Mouse (Mus musculus) neural tube, embryonic 11.5 days (tissue): ENCODE results near the gene Ganc. TPM values are rescaled to one million over a fixed set of nuclear protein-coding genes. Genes with fewer than 3 reads are reported as not detected.

Experiments
- ATAC-seq: fragments of 200-750 bp; cut with Nextera tagmentation; 2 replicates; pipeline ENCODE4 v1.8.0; 2017; ENCODE audit warnings: moderate number of reproducible peaks, mild to moderate bottlenecking, moderate TSS enrichment, moderate library complexity; ENCODE audit not compliant: insufficient read depth, low FRiP score, low TSS enrichment
- DNase-seq: peaks from one replicate; pipeline ENCODE4 v3.0.0-alpha.2; 2015; ENCODE audit warnings: low spot score
- H3K27ac ChIP-seq: fragments of 300-500 bp; sonication (generic); 2 replicates; pipeline ENCODE4 v1.5.1; 2014; ENCODE audit warnings: low read depth, mild to moderate bottlenecking, low read length
- H3K27me3 ChIP-seq: fragments of 300-500 bp; sonication (generic); 2 replicates; pipeline ENCODE4 v1.6.1; 2014; ENCODE audit warnings: mild to moderate bottlenecking, low read length, mixed read lengths; ENCODE audit not compliant: control insufficient read depth, insufficient read depth
- H3K36me3 ChIP-seq: fragments of 300-500 bp; sonication (generic); 2 replicates; pipeline ENCODE4 v1.6.1; 2014; ENCODE audit warnings: mild to moderate bottlenecking, low read length, moderate library complexity, mixed read lengths; ENCODE audit not compliant: control insufficient read depth, insufficient read depth
- H3K4me1 ChIP-seq: fragments of 300-500 bp; sonication (generic); 2 replicates; pipeline ENCODE4 v1.6.1; 2014; ENCODE audit warnings: low read length, mixed read lengths; ENCODE audit not compliant: control insufficient read depth, insufficient read depth
- H3K4me2 ChIP-seq: fragments of 300-500 bp; sonication (generic); 2 replicates; pipeline ENCODE4 v1.6.1; 2014; ENCODE audit warnings: low read depth, mild to moderate bottlenecking, moderate library complexity
- H3K4me3 ChIP-seq: fragments of 300-500 bp; sonication (generic); 2 replicates; pipeline ENCODE4 v1.5.1; 2014; ENCODE audit warnings: low read depth, low read length
- H3K9ac ChIP-seq: fragments of 300-500 bp; sonication (generic); 2 replicates; pipeline ENCODE4 v1.6.1; 2014; ENCODE audit warnings: mild to moderate bottlenecking, low read length
- H3K9me3 ChIP-seq: fragments of 300-500 bp; sonication (generic); 2 replicates; pipeline ENCODE4 v1.6.1; 2016; ENCODE audit warnings: low read length; ENCODE audit not compliant: control insufficient read depth
- WGBS: fragments of 180-500 bp; shearing (Covaris S2); extraction: QIAGEN DNeasy Blood & Tissue Kit; methylation state at CpG from one replicate; pipeline ENCODE4 v1.1.7; 2014; 5-methylcytosine and 5-hydroxymethylcytosine counted together
- polyA plus RNA-seq: library from polyadenylated mRNA; unstranded; fragments of >200 nt; fragmentation: Nextera tagmentation; extraction: Ambion mirVana; gene quantifications from 2 replicates; pipeline ENCODE4 v1.2.1, GENCODE M21; 2014

Gene Ganc
- polyA plus RNA-seq: 7.4 and 7.7 TPM in 2 replicates

DNA sequence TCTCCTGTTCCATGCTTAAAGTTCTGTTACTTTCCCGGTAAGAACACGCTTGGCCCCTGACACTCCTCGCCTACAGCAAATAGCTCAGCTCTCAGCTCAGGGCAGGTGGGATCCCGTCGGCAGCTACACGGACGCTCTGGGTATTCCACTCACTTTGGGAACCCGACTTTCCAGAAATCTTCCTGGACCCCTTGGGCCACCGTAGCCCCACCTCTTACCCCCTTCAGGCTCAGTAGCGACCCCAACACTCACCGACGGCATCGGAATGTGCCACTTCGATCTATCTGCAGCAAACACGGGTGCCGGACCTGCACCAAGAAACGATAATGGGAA lies at the start of gene Ganc:
Gene Ganc, plus strand, starts transcription at position 244 of the 333 bp plus-strand sequence.
- H3K27ac ChIP-seq: peak within 1 kb of the TSS; percentile 86
- H3K9me3 ChIP-seq: no peaks in the 10 kb centered on the region
- no peaks in the 10 kb centered on the region for H3K36me3 ChIP-seq
- ATAC-seq: peak; percentile 73
- peak within 1 kb of the TSS; percentile 81 for H3K9ac ChIP-seq
- peak within 1 kb of the TSS; percentile 80 for H3K4me2 ChIP-seq
- H3K27me3 ChIP-seq: no peaks in the 10 kb centered on the region
- peak within 1 kb of the TSS; percentile 48 for H3K4me3 ChIP-seq
- WGBS: under 1% methylated on average over 17 of the region's 17 CpGs
- no peak for DNase-seq
- H3K4me1 ChIP-seq: no peaks in the 10 kb centered on the region

DNA sequence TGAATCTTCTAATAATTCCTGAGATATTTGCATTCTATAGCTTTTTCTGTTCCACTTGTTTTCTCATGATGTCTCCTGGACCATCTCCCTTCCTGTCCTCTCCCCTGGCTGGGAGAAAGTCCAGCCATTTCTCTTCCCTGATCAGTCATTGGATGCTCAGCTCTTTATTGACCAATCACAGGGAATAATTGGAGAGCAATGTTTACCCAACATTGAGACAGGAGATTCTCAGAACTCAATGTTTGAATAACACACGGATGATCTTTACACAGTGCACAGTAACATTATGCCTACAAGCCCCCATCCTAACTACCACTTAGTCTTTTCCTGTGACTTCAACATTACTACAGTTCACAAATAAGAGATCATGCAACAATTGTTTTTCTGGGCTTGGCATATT lies 43.3 kb upstream of the Ganc start:
- H3K4me3 ChIP-seq: no peak overlapping the region
- no peaks in the 10 kb centered on the region for H3K27me3 ChIP-seq
- no peaks in the 10 kb centered on the region for H3K9me3 ChIP-seq
- DNase-seq (no peak), ATAC-seq (no peak)
- H3K4me1 ChIP-seq: no peaks in the 10 kb centered on the region
- no peak overlapping the region for H3K27ac ChIP-seq
- H3K36me3 ChIP-seq: peaks cover 7% of the 10 kb centered on the region; the same call in 1 of the 2 replicates
- 83% methylated on average over 1 of the region's 1 CpGs for WGBS
- no peak overlapping the region for H3K9ac ChIP-seq
- no peak overlapping the region for H3K4me2 ChIP-seq

DNA sequence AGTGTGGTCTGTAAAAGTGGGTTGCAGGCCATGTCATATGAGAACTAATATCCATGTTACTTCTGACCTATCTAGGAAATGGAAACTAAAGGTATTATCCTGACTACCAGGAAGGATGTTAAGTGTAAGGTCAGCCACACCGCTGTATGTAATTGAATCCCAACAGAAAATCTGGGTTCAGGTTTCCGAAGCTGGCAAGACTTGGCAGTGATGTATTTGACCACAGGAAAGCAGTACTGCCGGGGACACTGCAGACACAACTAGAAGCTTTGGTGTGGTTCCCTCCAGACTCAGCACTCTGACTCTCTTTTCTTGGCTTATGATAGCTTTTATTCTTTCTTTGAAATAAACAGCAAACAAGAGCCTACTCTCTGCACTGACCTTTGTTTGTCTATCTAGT lies 37.2 kb upstream of the Ganc start:
- peaks cover 10% of the 10 kb centered on the region; the same call in 1 of the 2 replicates for H3K36me3 ChIP-seq
- ATAC-seq: no peak

GRCm38 (mm10) chr2:120367416-120368207 lies 36.1 kb upstream of the Ganc start:
- ATAC-seq (no peak), DNase-seq (no peak)
- no peak overlapping the region for H3K4me3 ChIP-seq
- peaks cover 8% of the 10 kb centered on the region; the same call in 1 of the 2 replicates for H3K36me3 ChIP-seq
- H3K9me3 ChIP-seq: no peaks in the 10 kb centered on the region
- H3K9ac ChIP-seq: no peak overlapping the region
- H3K27me3 ChIP-seq: no peaks in the 10 kb centered on the region
- 92% methylated on average over 4 of the region's 4 CpGs for WGBS
- no peak overlapping the region for H3K27ac ChIP-seq
- H3K4me1 ChIP-seq: no peaks in the 10 kb centered on the region
- H3K4me2 ChIP-seq: no peak overlapping the region

More for the DNA sequence above, 37.2 kb upstream of the Ganc start:
- Histone ChIP-seq H3K4me1 (no peaks in the 10 kb centered on the region), H3K4me3 (no peak overlapping the region), H3K27ac (no peak overlapping the region), H3K9ac (no peak overlapping the region), H3K9me3 (no peaks in the 10 kb centered on the region), H3K27me3 (no peaks in the 10 kb centered on the region), H3K4me2 (no peak overlapping the region)
- 91% methylated on average over 3 of the region's 3 CpGs for WGBS
- no peak for DNase-seq

- H3K9me3 ChIP-seq: no peaks in the 10 kb centered on the region
- no peak overlapping the region for H3K4me3 ChIP-seq
- peaks cover 3% of the 10 kb centered on the region; the same call in 1 of the 2 replicates for H3K36me3 ChIP-seq
- no peaks in the 10 kb centered on the region for H3K27me3 ChIP-seq
- DNase-seq (no peak), ATAC-seq (no peak)
- H3K4me1 ChIP-seq: no peaks in the 10 kb centered on the region
- WGBS: 64% methylated on average over 4 of the region's 4 CpGs
- H3K4me2 ChIP-seq: no peak overlapping the region
- no peak overlapping the region for H3K9ac ChIP-seq
- H3K27ac ChIP-seq: no peak overlapping the region
Measured at GRCm38 (mm10) chr2:120373858-120374257, 29.8 kb upstream of the Ganc start.

DNA sequence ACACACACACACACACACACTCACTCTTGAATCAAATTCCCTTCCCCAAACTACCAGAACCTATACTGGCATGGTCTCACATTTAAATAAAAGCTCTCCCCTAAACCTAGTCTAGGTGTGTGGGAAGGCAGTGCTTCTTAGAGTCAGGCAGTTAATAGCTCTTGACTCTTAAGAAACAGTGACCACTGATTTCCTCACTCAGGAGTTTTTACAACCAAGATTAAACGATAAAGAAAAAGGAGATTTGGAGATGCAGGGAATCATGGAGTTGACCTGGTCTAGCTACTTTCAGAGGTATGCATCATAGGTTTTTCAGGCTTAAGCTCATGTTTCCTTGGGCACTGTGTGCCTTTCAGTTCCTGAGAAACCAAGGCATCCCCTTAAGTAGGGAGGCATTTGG lies 17.4 kb upstream of the Ganc start:
- Histone ChIP-seq H3K9ac (no peak overlapping the region), H3K36me3 (peaks cover 6% of the 10 kb centered on the region; the same call in 1 of the 2 replicates), H3K4me1 (no peaks in the 10 kb centered on the region), H3K27me3 (no peaks in the 10 kb centered on the region), H3K4me2 (no peak overlapping the region), H3K9me3 (no peaks in the 10 kb centered on the region), H3K4me3 (no peak overlapping the region), H3K27ac (no peak overlapping the region)
- ATAC-seq: no peak
- DNase-seq: no peak
- 96% methylated on average over 1 of the region's 1 CpGs for WGBS

DNA sequence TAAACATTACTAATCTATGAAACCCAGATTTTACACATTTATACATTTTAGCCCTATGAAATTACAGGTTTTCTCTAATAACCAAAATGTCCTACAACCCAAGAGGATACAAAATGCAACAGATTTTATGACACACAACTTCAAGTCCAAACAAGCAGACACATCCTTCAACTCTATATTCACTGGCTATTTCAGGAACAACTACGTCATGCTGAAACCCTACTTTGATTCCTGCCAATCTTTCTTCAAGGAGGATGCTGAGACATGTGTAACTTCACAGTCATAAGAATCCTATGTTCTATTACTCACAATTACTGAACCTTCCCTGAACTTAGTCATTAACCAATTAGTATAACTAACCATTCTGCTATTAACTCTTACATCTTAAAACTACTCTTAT lies 16.4 kb upstream of the Ganc start:
- Histone ChIP-seq H3K4me3 (no peak overlapping the region), H3K36me3 (peaks cover 4% of the 10 kb centered on the region; the same call in 1 of the 2 replicates), H3K9ac (no peak overlapping the region), H3K4me2 (no peak overlapping the region), H3K4me1 (no peaks in the 10 kb centered on the region), H3K27ac (no peak overlapping the region), H3K27me3 (no peaks in the 10 kb centered on the region), H3K9me3 (no peaks in the 10 kb centered on the region)
- WGBS: 96% methylated on average over 1 of the region's 1 CpGs
- ATAC-seq: no peak
- no peak for DNase-seq

DNA sequence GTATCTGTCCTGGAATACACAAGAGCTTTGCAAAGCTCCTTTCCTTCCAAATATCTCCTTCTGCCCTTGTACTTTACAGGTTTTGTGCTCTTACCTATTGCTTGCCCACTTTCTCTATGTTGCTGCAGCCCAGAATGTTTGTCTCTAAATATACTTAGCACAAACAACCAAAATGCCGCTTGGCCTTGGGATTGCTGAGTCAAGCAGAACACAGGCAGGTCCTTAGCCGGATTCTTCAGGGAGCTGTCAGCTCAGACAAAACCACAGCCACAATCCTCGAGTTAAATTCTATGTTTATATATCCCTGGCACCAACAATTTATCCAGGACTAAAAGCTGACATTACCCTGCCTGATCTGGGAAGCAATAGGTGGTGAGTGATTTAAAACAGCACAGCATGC lies 14.3 kb upstream of the Ganc start:
- H3K27me3 ChIP-seq: no peaks in the 10 kb centered on the region
- H3K4me1 ChIP-seq: no peaks in the 10 kb centered on the region
- no peak overlapping the region for H3K9ac ChIP-seq
- H3K4me2 ChIP-seq: no peak overlapping the region
- no peaks in the 10 kb centered on the region for H3K9me3 ChIP-seq
- DNase-seq (no peak), ATAC-seq (no peak)
- no peak overlapping the region for H3K27ac ChIP-seq
- peaks cover 6% of the 10 kb centered on the region; the same call in 1 of the 2 replicates for H3K36me3 ChIP-seq
- WGBS: 93% methylated on average over 3 of the region's 3 CpGs
- no peak overlapping the region for H3K4me3 ChIP-seq

DNA sequence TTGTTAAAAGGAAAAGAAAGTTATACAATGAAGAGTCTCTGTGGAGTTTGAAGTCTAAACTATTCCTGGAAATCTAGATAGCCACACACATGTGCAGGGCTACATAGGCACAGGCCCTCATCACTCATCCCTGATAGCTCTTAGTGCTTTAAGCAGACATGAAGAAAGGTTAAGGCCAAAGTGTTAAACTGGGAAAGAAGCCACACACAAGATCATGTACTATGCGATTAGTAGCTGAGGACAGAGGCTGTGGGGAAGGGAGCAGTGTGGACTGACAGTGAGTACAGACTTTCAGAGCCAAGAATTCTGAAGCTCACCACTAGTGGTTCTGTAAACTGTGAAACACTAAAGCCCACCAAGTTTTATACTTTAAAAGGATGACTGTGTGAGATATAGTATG lies 12.8 kb upstream of the Ganc start:
- no peak for ATAC-seq
- no peak overlapping the region for H3K27ac ChIP-seq
- no peak overlapping the region for H3K9ac ChIP-seq
- no peak for DNase-seq
- no peaks in the 10 kb centered on the region for H3K9me3 ChIP-seq
- no peaks in the 10 kb centered on the region for H3K4me1 ChIP-seq
- H3K36me3 ChIP-seq: peaks cover 7% of the 10 kb centered on the region; the same call in 1 of the 2 replicates
- no peak overlapping the region for H3K4me3 ChIP-seq
- no peaks in the 10 kb centered on the region for H3K27me3 ChIP-seq
- H3K4me2 ChIP-seq: no peak overlapping the region
- 90% methylated on average over 1 of the region's 1 CpGs for WGBS
